Mouse (Mus musculus): Measurements from ENCODE around the gene Dnajc7. TPM values are rescaled to one million over a fixed set of nuclear protein-coding genes. Genes with fewer than 3 reads are reported as not detected.
"Not testable (repeated sequence)": the region's sequence is repeated elsewhere in the genome, so short reads cannot be mapped to it uniquely, and the experiment has no call there.

Gene Dnajc7
- polyA plus RNA-seq, 1 experiment from 2014 or later, result 311 TPM

DNA sequence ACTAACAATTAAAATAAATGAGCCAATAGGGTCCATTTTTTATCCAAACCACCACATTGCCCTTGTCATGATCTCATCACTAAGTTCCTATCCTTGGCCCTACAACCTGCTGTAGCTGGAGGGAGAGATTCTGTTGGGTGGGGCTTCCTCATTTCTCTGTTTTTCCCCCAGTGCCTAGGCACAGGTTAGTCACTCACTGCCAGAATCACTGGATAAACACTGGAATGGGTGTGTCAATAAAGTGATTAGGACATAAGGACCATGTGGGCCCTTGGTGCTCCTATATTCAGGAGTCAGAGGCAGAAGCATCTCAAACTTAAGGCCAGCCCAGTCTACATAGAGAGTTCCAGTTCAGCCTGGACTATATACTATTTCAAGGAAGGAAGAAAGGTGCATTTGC, 83.5 kb downstream of the Dnajc7 start:
- Histone ChIP-seq H3K27ac (no peak overlapping the region), H3K9ac (no peak overlapping the region), H3K4me2 (replicated peaks) (no peak overlapping the region), H3K9me3 (no peaks in the 10 kb centered on the region), H3K4me3 (no peak overlapping the region), H3K36me3 (no peaks in the 10 kb centered on the region), H3K27me3 (replicated peaks) (no peaks in the 10 kb centered on the region), H3K4me1 (no peaks in the 10 kb centered on the region)
- ATAC-seq (ENCODE audit: low FRiP score, low read depth), result no peak

DNA sequence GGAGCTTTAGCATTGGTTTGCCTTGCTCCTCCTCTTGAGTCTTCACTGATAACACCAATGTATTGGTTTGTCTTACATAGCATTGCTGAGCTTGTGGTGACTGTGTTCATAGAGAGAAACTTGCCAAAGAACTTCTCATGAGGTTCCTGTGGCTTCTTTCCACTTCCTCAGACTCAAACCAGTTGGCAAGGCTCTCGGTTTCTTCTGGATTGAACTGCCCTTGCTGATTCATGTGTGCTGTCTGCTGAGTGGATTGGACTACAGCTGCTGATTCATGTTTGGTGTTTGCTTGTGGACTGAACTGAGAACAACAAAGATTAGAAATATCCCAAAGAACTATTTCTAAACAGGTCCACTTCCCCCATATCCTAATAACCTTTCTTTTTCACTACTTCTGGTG, 84.0 kb downstream of the Dnajc7 start:
- no peaks in the 10 kb centered on the region for H3K36me3 ChIP-seq
- no peaks in the 10 kb centered on the region for H3K4me1 ChIP-seq
- H3K9ac ChIP-seq, result no peak overlapping the region
- no peak overlapping the region for H3K4me2 ChIP-seq (replicated peaks)
- H3K27me3 ChIP-seq (replicated peaks), result no peaks in the 10 kb centered on the region
- no peaks in the 10 kb centered on the region for H3K9me3 ChIP-seq
- ATAC-seq (ENCODE audit: low FRiP score, low read depth), result no peak
- WGBS, result 90% methylated on average over 1 of the region's 1 CpGs
- H3K4me3 ChIP-seq, result no peak overlapping the region
- no peak overlapping the region for H3K27ac ChIP-seq

DNA sequence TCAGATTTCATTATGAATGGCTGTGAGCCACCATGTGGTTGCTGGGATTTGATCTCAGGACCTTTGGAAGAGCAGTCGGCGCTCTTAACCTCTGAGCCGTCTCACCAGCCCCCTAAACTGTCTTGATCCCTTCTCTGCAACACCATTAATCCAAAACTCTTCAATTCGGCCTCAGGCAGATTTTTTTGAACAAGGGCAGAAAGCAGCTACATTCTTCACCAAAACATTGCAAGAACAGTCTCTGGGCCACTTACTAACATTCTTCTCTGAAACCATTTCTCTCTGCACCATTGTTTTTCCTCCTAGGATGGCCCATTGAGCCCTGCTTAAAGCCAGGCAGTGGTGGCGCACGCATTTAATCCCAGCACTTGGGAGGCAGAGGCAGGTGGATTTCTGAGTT, 85.1 kb downstream of the Dnajc7 start:
- WGBS, result 86% methylated on average over 6 of the region's 6 CpGs
- H3K36me3 ChIP-seq; H3K9ac ChIP-seq; H3K4me3 ChIP-seq; H3K27ac ChIP-seq; H3K4me2 ChIP-seq (replicated peaks); ATAC-seq (ENCODE audit: low FRiP score, low read depth); H3K27me3 ChIP-seq (replicated peaks); H3K4me1 ChIP-seq; H3K9me3 ChIP-seq: not testable (repeated sequence)

DNA sequence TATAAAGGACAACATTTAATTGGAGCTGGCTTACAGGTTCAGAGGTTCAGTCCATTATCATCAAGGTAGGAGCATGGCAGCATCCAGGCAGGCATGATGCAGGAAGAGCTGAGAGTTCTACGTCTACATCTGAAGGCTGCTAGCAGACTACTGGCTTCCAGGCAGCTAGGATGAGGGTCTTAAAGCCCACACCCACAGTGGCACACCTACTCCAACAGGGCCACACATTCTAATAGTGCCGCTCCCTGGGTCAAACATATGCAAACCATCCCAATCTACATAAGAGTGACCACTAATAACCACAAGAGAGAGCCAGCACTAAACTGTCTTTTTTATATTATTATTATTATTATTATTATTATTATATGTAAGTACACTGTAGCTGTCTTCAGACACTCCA, 85.6 kb downstream of the Dnajc7 start:
- not testable (repeated sequence) for H3K36me3 ChIP-seq

DNA sequence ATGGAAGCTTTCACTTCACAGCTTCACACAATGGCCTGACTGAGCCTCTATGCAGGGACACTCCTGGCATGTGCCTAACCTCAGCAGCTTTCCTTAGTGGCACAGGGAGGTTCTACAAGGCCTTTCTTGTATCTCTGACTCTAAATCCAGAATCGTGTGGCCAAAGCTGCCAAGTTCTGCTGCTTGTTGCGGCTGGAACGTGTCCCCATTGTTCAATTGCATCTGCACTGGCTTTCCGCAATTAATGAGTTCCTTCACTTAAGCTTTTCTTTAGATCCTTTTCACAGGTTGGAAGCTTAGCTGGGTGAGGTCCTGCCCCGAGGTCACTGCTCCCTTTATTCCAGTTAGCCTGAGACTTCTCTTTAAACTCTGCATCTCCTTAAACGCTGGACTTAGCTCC, 86.1 kb downstream of the Dnajc7 start:
- Histone ChIP-seq H3K9me3 (no peaks in the 10 kb centered on the region), H3K4me2 (replicated peaks) (no peak overlapping the region), H3K27ac (no peak overlapping the region), H3K9ac (no peak overlapping the region), H3K36me3 (no peaks in the 10 kb centered on the region), H3K27me3 (replicated peaks) (no peaks in the 10 kb centered on the region), H3K4me3 (no peak overlapping the region), H3K4me1 (no peaks in the 10 kb centered on the region)
- ATAC-seq (ENCODE audit: low FRiP score, low read depth), result no peak
- WGBS, result 63% methylated on average over 6 of the region's 6 CpGs

More for the DNA sequence above, 85.6 kb downstream of the Dnajc7 start:
- not testable (repeated sequence) for H3K27ac ChIP-seq; H3K4me3 ChIP-seq; H3K9ac ChIP-seq; H3K9me3 ChIP-seq; ATAC-seq (ENCODE audit: low FRiP score, low read depth); H3K4me2 ChIP-seq (replicated peaks); H3K4me1 ChIP-seq; H3K27me3 ChIP-seq (replicated peaks)
- 84% methylated on average over 2 of the region's 2 CpGs for WGBS

Other genes starting within 250 kb of the Dnajc7 start
- gene Jup, start 222.4 kb downstream of the Dnajc7 start, polyA plus RNA-seq (2016; fragmentation: Nextera tagmentation; extraction: Ambion mirVana), result 71.5 and 81.0 TPM in 2 replicates
- gene P3h4, start 205.3 kb downstream of the Dnajc7 start, polyA plus RNA-seq (2016; fragmentation: Nextera tagmentation; extraction: Ambion mirVana), result 25.6 and 26.7 TPM in 2 replicates
- 41.8 and 46.9 TPM in 2 replicates for gene Fkbp10, start 204.5 kb downstream of the Dnajc7 start, polyA plus RNA-seq (2016; fragmentation: Nextera tagmentation; extraction: Ambion mirVana)
- gene Nt5c3b, start 178.4 kb downstream of the Dnajc7 start, polyA plus RNA-seq (2016; fragmentation: Nextera tagmentation; extraction: Ambion mirVana), result 101 and 105 TPM in 2 replicates
- 0.76 and 1.1 TPM in 2 replicates for gene Klhl10, start 178.3 kb downstream of the Dnajc7 start, polyA plus RNA-seq (2016; fragmentation: Nextera tagmentation; extraction: Ambion mirVana)
- gene Klhl11, start 147.4 kb downstream of the Dnajc7 start, polyA plus RNA-seq (2016; fragmentation: Nextera tagmentation; extraction: Ambion mirVana), result 12.3 and 12.4 TPM in 2 replicates
- 356 and 377 TPM in 2 replicates for gene Acly, start 92.2 kb downstream of the Dnajc7 start, polyA plus RNA-seq (2016; fragmentation: Nextera tagmentation; extraction: Ambion mirVana)
- gene Ttc25, start 74.6 kb downstream of the Dnajc7 start, polyA plus RNA-seq (2016; fragmentation: Nextera tagmentation; extraction: Ambion mirVana), result 1.5 and 1.6 TPM in 2 replicates
- gene Cnp, start 45.3 kb downstream of the Dnajc7 start, polyA plus RNA-seq (2016; fragmentation: Nextera tagmentation; extraction: Ambion mirVana), result 33.2 and 33.6 TPM in 2 replicates
- 101 and 106 TPM in 2 replicates for gene Nkiras2, start 924 bp downstream of the Dnajc7 start, polyA plus RNA-seq (2016; fragmentation: Nextera tagmentation; extraction: Ambion mirVana)
- 0.20 and 0.27 TPM in 2 replicates for gene Zfp385c, start 72.3 kb upstream of the Dnajc7 start, polyA plus RNA-seq (2016; fragmentation: Nextera tagmentation; extraction: Ambion mirVana)
- gene Dhx58, start 84.1 kb upstream of the Dnajc7 start, polyA plus RNA-seq (2016; fragmentation: Nextera tagmentation; extraction: Ambion mirVana), result 2.4 and 2.5 TPM in 2 replicates
- gene Kat2a, start 92.3 kb upstream of the Dnajc7 start, polyA plus RNA-seq (2016; fragmentation: Nextera tagmentation; extraction: Ambion mirVana), result 61.3 and 64.7 TPM in 2 replicates
- 0.59 TPM in 1 of 2 replicates, not detected in the other for gene Hspb9, start 93.7 kb upstream of the Dnajc7 start, polyA plus RNA-seq (2016; fragmentation: Nextera tagmentation; extraction: Ambion mirVana)
- gene Rab5c, start 118.0 kb upstream of the Dnajc7 start, polyA plus RNA-seq (2016; fragmentation: Nextera tagmentation; extraction: Ambion mirVana), result 23.7 and 33.1 TPM in 2 replicates
- 4.4 and 4.5 TPM in 2 replicates for gene Kcnh4, start 139.8 kb upstream of the Dnajc7 start, polyA plus RNA-seq (2016; fragmentation: Nextera tagmentation; extraction: Ambion mirVana)
- gene Hcrt, start 142.8 kb upstream of the Dnajc7 start, polyA plus RNA-seq (2016; fragmentation: Nextera tagmentation; extraction: Ambion mirVana), result 0.38 TPM in 1 of 2 replicates, not detected in the other
- 3.3 and 4.4 TPM in 2 replicates for gene Ghdc, start 150.8 kb upstream of the Dnajc7 start, polyA plus RNA-seq (2016; fragmentation: Nextera tagmentation; extraction: Ambion mirVana)
- gene Stat5b, start 230.6 kb upstream of the Dnajc7 start, polyA plus RNA-seq (2016; fragmentation: Nextera tagmentation; extraction: Ambion mirVana), result 18.2 and 19.6 TPM in 2 replicates
- gene Stat5a, start 239.2 kb upstream of the Dnajc7 start, polyA plus RNA-seq (2016; fragmentation: Nextera tagmentation; extraction: Ambion mirVana), result 1.7 and 1.9 TPM in 2 replicates